Mouse (Mus musculus) neural tube, embryonic 13.5 days (tissue): ENCODE results near the gene Polr3e. TPM values are rescaled to one million over a fixed set of nuclear protein-coding genes. Genes with fewer than 3 reads are reported as not detected.
A peak's percentile ranks its signal among the peaks of the same experiment; 100 is the strongest.
"Not testable (repeated sequence)": the region's sequence is repeated elsewhere in the genome, so short reads cannot be mapped to it uniquely, and the experiment has no call there.

ENCODE experiments used
- ATAC-seq: fragments of 200-750 bp; cut with Nextera tagmentation; 2 replicates; pipeline ENCODE4 v1.8.0; 2017; ENCODE audit warnings: low read depth, mild to moderate bottlenecking, moderate TSS enrichment, moderate library complexity
- H3K27ac ChIP-seq: fragments of 300-500 bp; sonication (generic); replicated peaks from 2 replicates; pipeline ENCODE4 v1.5.1; 2015; ENCODE audit warnings: moderate library complexity, mild to moderate bottlenecking, inconsistent platforms
- H3K27me3 ChIP-seq: fragments of 300-500 bp; sonication (generic); 2 replicates; pipeline ENCODE4 v1.6.1; 2015; ENCODE audit warnings: mild to moderate bottlenecking, inconsistent platforms
- H3K36me3 ChIP-seq: fragments of 300-500 bp; sonication (generic); 2 replicates; pipeline ENCODE4 v1.6.1; 2015; ENCODE audit warnings: mild to moderate bottlenecking, inconsistent platforms
- H3K4me1 ChIP-seq: fragments of 300-500 bp; sonication (generic); replicated peaks from 2 replicates; pipeline ENCODE4 v1.6.1; 2015; ENCODE audit warnings: inconsistent platforms
- H3K4me2 ChIP-seq: fragments of 300-500 bp; sonication (generic); 2 replicates; pipeline ENCODE4 v1.6.1; 2015; ENCODE audit warnings: inconsistent platforms, mild to moderate bottlenecking, moderate library complexity
- H3K4me3 ChIP-seq: fragments of 300-500 bp; sonication (generic); 2 replicates; pipeline ENCODE4 v1.5.1; 2015; ENCODE audit warnings: mild to moderate bottlenecking, inconsistent platforms
- H3K9ac ChIP-seq: fragments of 300-500 bp; sonication (generic); 2 replicates; pipeline ENCODE4 v1.6.1; 2015; ENCODE audit warnings: moderate library complexity, mild to moderate bottlenecking, inconsistent platforms
- H3K9me3 ChIP-seq: fragments of 300-500 bp; sonication (generic); 2 replicates; pipeline ENCODE4 v1.6.1; 2016; ENCODE audit warnings: inconsistent platforms
- WGBS: fragments of 180-500 bp; shearing (Covaris S2); methylation state at CpG from one replicate; pipeline ENCODE4 v1.1.7; 2015; 5-methylcytosine and 5-hydroxymethylcytosine counted together
- polyA plus RNA-seq: library from polyadenylated mRNA; unstranded; fragments of >200 nt; fragmentation: Nextera tagmentation; extraction: Ambion mirVana; gene quantifications from 2 replicates; pipeline ENCODE4 v1.2.1, GENCODE M21; 2015

Polr3e gene
- polyA plus RNA-seq, 1 experiment from 2014 or later: 21.4 TPM

- H3K36me3 ChIP-seq: peaks cover 53% of the 10 kb centered on the region
- WGBS: 91% methylated on average over 4 of the region's 4 CpGs
- no peaks in the 10 kb centered on the region for H3K4me1 ChIP-seq
- H3K4me3 ChIP-seq: no peak overlapping the region
- H3K27me3 ChIP-seq: no peaks in the 10 kb centered on the region
- no peak overlapping the region for H3K27ac ChIP-seq
- no peak for ATAC-seq
- H3K4me2 ChIP-seq: no peak overlapping the region
- no peak overlapping the region for H3K9ac ChIP-seq
- no peaks in the 10 kb centered on the region for H3K9me3 ChIP-seq
These were observed 34.9 kb upstream of the Polr3e start for GRCm38 (mm10) chr7:120882674-120883073.

DNA sequence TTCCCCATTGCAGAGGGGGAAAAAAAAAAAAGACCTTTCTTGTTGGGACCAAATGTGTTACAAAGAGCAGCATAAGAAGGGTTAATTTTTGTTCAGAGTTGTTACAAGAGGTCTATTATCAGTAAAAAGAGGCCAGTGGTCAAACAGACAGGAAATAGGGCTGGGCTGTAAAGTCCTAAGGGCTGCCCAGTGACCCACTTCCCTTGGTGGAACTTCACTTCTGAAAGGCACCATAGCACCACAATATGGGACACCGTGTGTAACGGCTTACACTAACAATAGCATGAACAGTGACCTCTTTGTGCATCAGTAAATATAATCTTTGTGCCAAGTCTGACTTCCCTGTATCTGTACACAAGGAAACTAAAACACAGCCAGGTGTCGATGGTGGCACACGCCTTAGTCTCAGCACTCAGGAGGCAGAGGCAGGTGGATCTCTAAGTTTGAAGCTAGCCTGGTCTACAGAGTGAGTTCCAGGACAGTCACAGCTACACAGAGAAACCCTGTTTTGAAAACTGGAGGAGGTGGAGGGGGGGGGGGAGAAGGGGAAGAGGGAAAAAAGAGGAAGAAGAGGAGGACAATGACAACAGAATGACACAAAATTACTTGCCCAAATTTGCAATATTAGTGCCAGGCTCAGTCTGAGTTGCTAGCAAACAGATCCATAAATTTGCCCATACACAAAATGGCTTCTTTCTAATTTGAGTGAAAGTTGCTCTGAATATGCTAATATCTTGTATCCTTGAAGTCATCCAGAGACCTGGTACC lies 33.8 kb upstream of the Polr3e start:
- H3K4me1 ChIP-seq: no peaks in the 10 kb centered on the region
- WGBS: 82% methylated on average over 4 of the region's 4 CpGs

GRCm38 (mm10) chr7:120884746-120885145 lies 32.8 kb upstream of the Polr3e start:
- no peak overlapping the region for H3K27ac ChIP-seq
- H3K36me3 ChIP-seq: peaks cover 68% of the 10 kb centered on the region
- 93% methylated on average over 4 of the region's 4 CpGs for WGBS
- H3K9ac ChIP-seq: no peak overlapping the region
- H3K9me3 ChIP-seq: no peaks in the 10 kb centered on the region
- no peaks in the 10 kb centered on the region for H3K4me1 ChIP-seq
- ATAC-seq: no peak
- no peak overlapping the region for H3K4me2 ChIP-seq
- H3K4me3 ChIP-seq: no peak overlapping the region
- no peaks in the 10 kb centered on the region for H3K27me3 ChIP-seq

More for the DNA sequence above, 33.8 kb upstream of the Polr3e start:
- Histone ChIP-seq H3K9me3 (no peaks in the 10 kb centered on the region), H3K36me3 (peaks cover 59% of the 10 kb centered on the region), H3K9ac (no peak overlapping the region), H3K27me3 (no peaks in the 10 kb centered on the region), H3K27ac (no peak overlapping the region), H3K4me3 (no peak overlapping the region), H3K4me2 (no peak overlapping the region)
- no peak for ATAC-seq

GRCm38 (mm10) chr7:120893123-120893522 lies 24.4 kb upstream of the Polr3e start:
- H3K36me3 ChIP-seq: peaks cover 64% of the 10 kb centered on the region
- no peak overlapping the region for H3K4me2 ChIP-seq
- WGBS: 75% methylated on average over 5 of the region's 5 CpGs
- H3K9ac ChIP-seq: no peak overlapping the region
- no peaks in the 10 kb centered on the region for H3K9me3 ChIP-seq
- no peak for ATAC-seq
- H3K27ac ChIP-seq: no peak overlapping the region
- H3K4me3 ChIP-seq: no peak overlapping the region
- no peaks in the 10 kb centered on the region for H3K27me3 ChIP-seq
- no peaks in the 10 kb centered on the region for H3K4me1 ChIP-seq

DNA sequence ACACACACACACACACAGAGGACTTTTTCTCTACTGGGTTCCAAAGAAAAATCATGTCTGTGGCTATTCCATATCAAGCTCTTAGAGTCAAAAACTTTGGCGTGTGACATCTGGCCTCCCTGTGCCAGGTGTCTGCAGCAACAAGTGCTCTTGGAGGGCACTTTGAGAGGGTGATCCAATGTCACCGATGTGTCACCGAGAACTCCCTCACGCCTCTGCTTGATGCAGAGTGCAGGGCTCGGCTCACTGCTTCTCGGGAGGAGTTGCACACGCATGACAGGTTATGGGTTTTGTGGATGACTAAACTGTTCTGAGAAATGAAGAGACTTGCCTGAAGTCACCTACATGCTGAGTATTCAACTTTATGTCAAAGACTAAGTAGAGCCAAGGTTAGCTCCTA lies 20.5 kb upstream of the Polr3e start:
- Histone ChIP-seq H3K9me3 (no peaks in the 10 kb centered on the region), H3K9ac (no peak overlapping the region), H3K36me3 (peaks cover 47% of the 10 kb centered on the region), H3K27me3 (no peaks in the 10 kb centered on the region), H3K4me2 (no peak overlapping the region), H3K4me3 (no peak overlapping the region), H3K4me1 (peaks cover 8% of the 10 kb centered on the region), H3K27ac (no peak overlapping the region)
- WGBS: 93% methylated on average over 7 of the region's 7 CpGs
- no peak for ATAC-seq

DNA sequence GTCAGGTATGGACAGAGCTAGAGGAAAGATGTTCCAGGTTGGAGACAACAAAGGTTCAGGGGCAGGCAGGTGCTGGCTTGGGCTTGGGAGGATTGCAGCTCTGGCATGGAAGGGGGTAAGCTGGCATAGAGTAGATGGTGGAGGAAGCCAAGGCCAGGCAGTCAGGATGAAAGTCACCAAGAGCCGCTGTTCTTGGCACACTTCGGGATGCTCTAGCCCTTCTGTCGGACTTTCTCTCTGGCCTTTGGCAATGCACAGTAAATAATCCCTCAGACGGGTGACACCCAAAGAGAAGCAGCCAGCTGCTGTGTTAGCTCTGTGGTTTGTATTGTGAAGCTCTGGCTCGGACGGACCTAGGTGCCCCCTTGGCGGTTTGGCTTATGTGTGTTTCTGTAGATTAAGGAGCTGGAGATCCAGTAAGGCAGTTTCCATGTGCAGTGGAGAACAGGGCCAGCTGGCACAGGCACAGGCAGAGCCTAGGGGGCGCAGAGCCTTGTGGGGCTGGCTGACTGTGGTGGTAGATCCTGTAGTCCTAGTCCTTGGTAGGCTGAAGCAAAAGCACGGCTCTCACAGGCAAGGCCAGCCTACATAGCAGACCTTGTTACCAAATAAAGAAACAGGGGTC lies 19.7 kb upstream of the Polr3e start:
- no peak overlapping the region for H3K27ac ChIP-seq
- WGBS: 76% methylated on average over 9 of the region's 9 CpGs
- H3K9ac ChIP-seq: no peak overlapping the region
- ATAC-seq: no peak
- H3K4me3 ChIP-seq: no peak overlapping the region
- H3K27me3 ChIP-seq: no peaks in the 10 kb centered on the region
- peaks cover 10% of the 10 kb centered on the region for H3K4me1 ChIP-seq
- peaks cover 42% of the 10 kb centered on the region for H3K36me3 ChIP-seq
- no peaks in the 10 kb centered on the region for H3K9me3 ChIP-seq
- no peak overlapping the region for H3K4me2 ChIP-seq

GRCm38 (mm10) chr7:120900191-120900590 lies 17.4 kb upstream of the Polr3e start:
- 73% methylated on average over 4 of the region's 4 CpGs for WGBS
- Histone ChIP-seq H3K36me3 (peaks cover 34% of the 10 kb centered on the region), H3K27ac (no peak overlapping the region), H3K4me2 (no peak overlapping the region), H3K9ac (no peak overlapping the region), H3K4me3 (no peak overlapping the region), H3K9me3 (no peaks in the 10 kb centered on the region), H3K4me1 (peaks cover 14% of the 10 kb centered on the region), H3K27me3 (no peaks in the 10 kb centered on the region)
- ATAC-seq: no peak

DNA sequence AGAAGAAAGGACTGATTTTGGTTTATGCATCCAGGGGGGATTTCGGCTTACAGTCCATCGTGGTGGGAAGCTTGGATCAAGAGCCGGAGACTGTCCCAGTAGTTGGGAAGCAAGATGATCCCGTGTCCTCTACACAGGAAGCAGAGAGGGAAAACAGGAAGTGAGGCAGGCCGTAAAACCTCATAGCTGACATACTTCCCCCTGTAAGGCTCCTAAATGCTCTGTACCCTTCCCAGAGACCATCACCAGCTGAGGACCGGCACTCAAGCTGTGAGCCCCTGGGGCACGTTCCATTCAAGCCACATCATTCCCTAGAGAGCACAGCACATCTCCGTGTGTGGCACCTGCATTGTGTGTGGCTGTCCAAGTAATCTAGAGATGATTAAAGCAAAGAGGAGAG lies 15.8 kb upstream of the Polr3e start:
- no peak for ATAC-seq
- no peaks in the 10 kb centered on the region for H3K9me3 ChIP-seq
- H3K36me3 ChIP-seq: peaks cover 21% of the 10 kb centered on the region
- H3K9ac ChIP-seq: no peak overlapping the region; the same call in 1 of the 2 replicates
- H3K4me2 ChIP-seq: no peak overlapping the region
- no peaks in the 10 kb centered on the region for H3K27me3 ChIP-seq
- 40% methylated on average over 8 of the region's 8 CpGs for WGBS
- H3K4me3 ChIP-seq: no peak overlapping the region
- H3K27ac ChIP-seq: peak overlapping the region; percentile 56; the same call in 1 of the 2 replicates
- H3K4me1 ChIP-seq: peaks cover 14% of the 10 kb centered on the region

DNA sequence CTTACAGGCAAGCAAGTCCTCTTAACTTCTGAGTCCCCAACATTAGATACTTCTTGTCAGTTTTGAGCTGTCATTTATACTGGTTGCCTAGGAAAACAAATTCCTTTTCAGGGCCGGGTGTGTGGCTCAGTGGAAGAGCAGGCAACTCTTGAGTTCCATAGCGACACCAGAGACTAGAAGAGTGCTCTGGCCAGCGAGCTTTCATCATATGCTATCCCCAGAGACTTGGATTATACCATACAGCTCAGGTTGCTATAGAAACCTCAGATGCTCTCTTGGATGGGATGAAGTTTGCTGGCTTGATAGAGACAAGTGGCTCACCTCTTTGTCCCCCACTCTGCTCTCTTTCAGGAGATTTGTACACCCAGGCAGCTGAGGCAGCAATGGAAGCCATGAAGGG lies 14.6 kb upstream of the Polr3e start:
- H3K9ac ChIP-seq: no peak overlapping the region
- H3K27ac ChIP-seq: no peak overlapping the region
- WGBS: 66% methylated on average over 3 of the region's 3 CpGs
- peaks cover 21% of the 10 kb centered on the region for H3K36me3 ChIP-seq
- H3K9me3 ChIP-seq: no peaks in the 10 kb centered on the region
- H3K4me2 ChIP-seq: no peak overlapping the region
- peaks cover 14% of the 10 kb centered on the region for H3K4me1 ChIP-seq
- no peak overlapping the region for H3K4me3 ChIP-seq
- no peaks in the 10 kb centered on the region for H3K27me3 ChIP-seq
- ATAC-seq: no peak

DNA sequence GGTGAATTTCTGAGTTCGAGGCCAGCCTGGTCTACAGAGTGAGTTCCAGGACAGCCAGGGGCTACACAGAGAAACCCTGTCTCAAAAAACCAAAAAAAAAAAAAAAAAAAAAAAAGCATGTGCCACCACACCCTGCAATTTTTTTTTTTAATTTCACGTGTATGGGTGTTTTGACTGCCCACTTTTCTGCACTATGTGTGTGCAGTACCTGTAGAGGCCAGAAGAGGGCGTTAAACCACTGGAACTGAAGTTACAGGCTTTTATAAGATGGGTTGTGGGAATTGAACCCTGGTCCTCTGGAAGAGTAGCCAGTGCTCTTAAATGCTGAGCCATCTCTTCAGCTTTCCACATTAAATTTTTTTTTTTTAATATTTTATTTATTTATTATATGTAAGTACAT lies 7.4 kb upstream of the Polr3e start:
- WGBS: 74% methylated on average over 3 of the region's 3 CpGs
- not testable (repeated sequence) for ATAC-seq, H3K9me3 ChIP-seq, H3K4me1 ChIP-seq, H3K4me3 ChIP-seq, H3K27me3 ChIP-seq, H3K36me3 ChIP-seq, H3K9ac ChIP-seq, H3K27ac ChIP-seq, H3K4me2 ChIP-seq

DNA sequence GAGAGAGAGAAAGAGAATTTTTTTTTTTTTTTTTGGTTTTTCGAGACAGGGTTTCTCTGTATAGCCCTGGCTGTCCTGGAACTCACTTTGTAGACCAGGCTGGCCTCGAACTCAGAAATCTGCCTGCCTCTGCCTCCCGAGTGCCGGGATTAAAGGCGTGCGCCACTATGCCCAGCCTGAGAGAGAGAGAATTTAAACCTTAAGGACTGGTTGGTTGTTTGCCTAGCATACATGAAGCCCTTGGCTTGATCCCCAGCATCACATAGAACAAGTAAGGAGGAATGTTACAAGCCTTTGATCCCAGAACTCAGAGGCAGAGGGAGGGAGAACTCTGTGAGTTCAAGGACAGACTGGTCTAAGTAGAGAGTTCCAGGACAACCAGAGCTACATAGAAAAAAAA lies 6.3 kb upstream of the Polr3e start:
- not testable (repeated sequence) for H3K36me3 ChIP-seq

GRCm38 (mm10) chr7:120913332-120913731 lies 4.2 kb upstream of the Polr3e start:
- H3K9me3 ChIP-seq: no peaks in the 10 kb centered on the region
- H3K4me1 ChIP-seq: peaks cover 2% of the 10 kb centered on the region
- ATAC-seq: no peak
- WGBS: 31% methylated on average over 1 of the region's 1 CpGs
- H3K27ac ChIP-seq: no peak overlapping the region
- H3K27me3 ChIP-seq: no peaks in the 10 kb centered on the region
- no peak overlapping the region for H3K4me2 ChIP-seq
- H3K4me3 ChIP-seq: no peak overlapping the region
- H3K9ac ChIP-seq: no peak overlapping the region
- no peaks in the 10 kb centered on the region for H3K36me3 ChIP-seq

More for the DNA sequence above, 6.3 kb upstream of the Polr3e start:
- not testable (repeated sequence) for H3K4me3 ChIP-seq, ATAC-seq, H3K9ac ChIP-seq, H3K27me3 ChIP-seq, H3K27ac ChIP-seq, H3K9me3 ChIP-seq, H3K4me1 ChIP-seq, H3K4me2 ChIP-seq
- WGBS: 85% methylated on average over 6 of the region's 6 CpGs
